Mouse (Mus musculus) intestine, embryonic 16.5 days (tissue): ENCODE results near the gene Dop1b. TPM values are rescaled to one million over a fixed set of nuclear protein-coding genes. Genes with fewer than 3 reads are reported as not detected.

ENCODE experiments used
- ATAC-seq: fragments of 200-750 bp; cut with Nextera tagmentation; 2 replicates; pipeline ENCODE4 v1.8.0; 2017; ENCODE audit warnings: moderate TSS enrichment, moderate library complexity
- H3K27ac ChIP-seq: fragments of 300-500 bp; sonication (generic); 2 replicates; pipeline ENCODE4 v1.5.1; 2014; ENCODE audit warnings: mild to moderate bottlenecking, low read length
- H3K27me3 ChIP-seq: fragments of 300-500 bp; sonication (generic); replicated peaks from 2 replicates; pipeline ENCODE4 v1.6.1; 2014; ENCODE audit warnings: low read length, control low read depth, mixed read lengths; ENCODE audit not compliant: control insufficient read depth, insufficient read depth
- H3K36me3 ChIP-seq: fragments of 300-500 bp; sonication (generic); 2 replicates; pipeline ENCODE4 v1.6.1; 2014; ENCODE audit warnings: low read length, control low read depth; ENCODE audit not compliant: control insufficient read depth, insufficient read depth
- H3K4me1 ChIP-seq: fragments of 300-500 bp; sonication (generic); 2 replicates; pipeline ENCODE4 v1.6.1; 2014; ENCODE audit warnings: low read length, control low read depth, mixed read lengths; ENCODE audit not compliant: control insufficient read depth, insufficient read depth
- H3K4me2 ChIP-seq: fragments of 300-500 bp; sonication (generic); 2 replicates; pipeline ENCODE4 v1.6.1; 2014; ENCODE audit warnings: low read depth, low read length, control low read depth
- H3K4me3 ChIP-seq: fragments of 300-500 bp; sonication (generic); 2 replicates; pipeline ENCODE4 v1.5.1; 2014; ENCODE audit warnings: mild to moderate bottlenecking, low read length
- H3K9ac ChIP-seq: fragments of 300-500 bp; sonication (generic); 2 replicates; pipeline ENCODE4 v1.6.1; 2014; ENCODE audit warnings: low read depth, low read length
- H3K9me3 ChIP-seq: fragments of 300-500 bp; sonication (generic); 2 replicates; pipeline ENCODE4 v1.6.1; 2016; ENCODE audit warnings: low read length, control low read depth; ENCODE audit not compliant: control insufficient read depth
- WGBS: fragments of 180-500 bp; shearing (Covaris S2); extraction: QIAGEN DNeasy Blood & Tissue Kit; methylation state at CpG from one replicate; pipeline ENCODE4 v1.1.7; 2014; 5-methylcytosine and 5-hydroxymethylcytosine counted together
- polyA plus RNA-seq: library from polyadenylated mRNA; unstranded; fragments of >200 nt; fragmentation: Nextera tagmentation; extraction: Ambion mirVana; gene quantifications from 2 replicates; pipeline ENCODE4 v1.2.1, GENCODE M21; 2015

The Dop1b gene
- polyA plus RNA-seq, 1 experiment from 2014 or later: 14.4 TPM

DNA sequence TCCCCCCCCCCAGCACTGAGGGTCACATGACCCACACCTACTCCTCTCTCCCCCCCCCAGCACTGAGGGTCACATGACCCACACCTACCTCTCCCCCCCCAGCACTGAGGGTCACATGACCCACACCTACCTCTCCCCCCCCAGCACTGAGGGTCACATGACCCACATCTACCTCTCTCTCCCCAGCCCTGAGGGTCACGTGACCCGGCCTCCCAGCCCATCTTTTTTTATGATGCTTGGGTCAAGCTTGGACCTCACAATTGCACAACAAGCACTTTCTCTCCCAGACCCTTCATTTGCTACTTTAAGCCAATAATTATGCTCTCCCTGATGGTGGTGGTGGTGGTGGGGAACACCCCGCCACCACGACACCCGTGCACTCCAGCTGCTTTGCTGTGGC is 83.7 kb downstream of the Dop1b start:
- Histone ChIP-seq H3K27ac (no peak overlapping the region), H3K4me1 (peaks cover 22% of the 10 kb centered on the region), H3K4me3 (no peak overlapping the region), H3K9me3 (no peaks in the 10 kb centered on the region; the same call in 1 of the 2 replicates), H3K36me3 (no peaks in the 10 kb centered on the region), H3K9ac (no peak overlapping the region), H3K4me2 (no peak overlapping the region), H3K27me3 (no peaks in the 10 kb centered on the region)
- ATAC-seq: no peak
- WGBS: 91% methylated on average over 5 of the region's 5 CpGs

DNA sequence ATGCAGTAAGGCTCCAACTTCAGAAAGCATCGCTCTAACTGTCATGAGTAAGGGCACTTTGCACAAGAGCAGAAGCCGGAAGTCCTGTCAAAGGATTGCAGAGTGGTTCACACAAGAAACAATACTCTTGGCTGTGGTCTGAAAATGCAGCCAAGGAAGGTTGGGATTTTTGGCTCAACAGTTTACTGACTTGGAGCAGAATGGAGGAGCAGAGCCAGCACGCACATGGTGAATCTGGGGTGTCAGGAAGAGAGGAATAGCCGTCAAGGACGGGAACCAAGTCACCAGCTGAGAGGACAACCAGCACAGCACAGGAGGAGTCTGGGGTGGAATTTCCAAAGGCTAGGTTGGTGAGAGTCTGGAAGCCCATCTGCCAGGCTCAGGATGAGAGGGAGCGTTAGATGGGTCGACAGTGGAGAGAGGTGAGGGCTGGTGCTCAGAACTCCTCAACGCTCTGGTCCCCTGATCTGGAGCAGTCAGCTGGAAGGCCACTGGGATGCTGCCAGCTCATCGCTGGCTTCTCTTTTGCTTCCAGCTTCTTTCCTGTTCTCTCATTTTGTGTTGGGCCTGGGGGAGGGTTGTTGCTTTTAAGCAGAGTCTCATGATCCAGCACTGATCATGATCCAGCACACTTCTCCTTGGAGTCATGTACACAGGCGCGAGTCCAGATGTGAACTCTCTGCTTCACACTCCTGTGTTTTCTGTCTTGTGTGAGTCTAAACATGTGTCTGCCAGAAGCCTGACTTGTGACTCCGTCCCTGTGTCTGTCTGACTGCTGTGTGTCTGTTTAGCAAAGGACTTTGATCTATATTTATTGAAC is 85.5 kb downstream of the Dop1b start:
- H3K27ac ChIP-seq: peak overlapping the region; percentile 69

GRCm38 (mm10) chr16:93797841-93798492 is 86.3 kb downstream of the Dop1b start:
- H3K27ac ChIP-seq: peak overlapping the region; percentile 69

More for the DNA sequence above, 85.5 kb downstream of the Dop1b start:
- Histone ChIP-seq H3K27me3 (no peaks in the 10 kb centered on the region), H3K36me3 (no peaks in the 10 kb centered on the region), H3K9ac (no peak overlapping the region), H3K4me1 (peaks cover 22% of the 10 kb centered on the region), H3K4me2 (no peak overlapping the region), H3K4me3 (no peak overlapping the region), H3K9me3 (no peaks in the 10 kb centered on the region; the same call in 1 of the 2 replicates)
- ATAC-seq: peak; percentile 66
- WGBS: 72% methylated on average over 12 of the region's 12 CpGs

DNA sequence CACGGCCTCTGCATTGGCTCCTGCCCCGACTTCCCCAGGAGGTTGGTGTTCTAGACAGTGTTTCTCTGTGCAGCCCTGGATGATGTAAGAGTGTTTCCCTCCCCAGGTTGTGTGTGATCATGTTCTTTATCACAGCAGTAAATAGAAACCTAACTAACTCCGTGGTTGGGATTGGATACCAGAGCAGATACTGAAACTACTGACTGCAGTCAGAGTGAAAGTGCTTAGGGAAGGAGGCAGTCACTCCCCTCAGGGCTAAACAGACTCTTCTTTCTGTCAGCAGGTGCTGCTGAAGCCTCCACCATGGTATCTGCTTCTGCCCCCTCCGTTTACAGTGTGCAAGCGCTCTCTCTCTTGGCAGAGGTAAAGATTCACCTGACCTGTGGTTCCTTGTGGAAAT is 86.9 kb downstream of the Dop1b start:
- Histone ChIP-seq H3K27me3 (no peaks in the 10 kb centered on the region), H3K4me1 (peaks cover 22% of the 10 kb centered on the region), H3K4me2 (no peak overlapping the region), H3K27ac (no peak overlapping the region), H3K9ac (no peak overlapping the region), H3K36me3 (no peaks in the 10 kb centered on the region), H3K4me3 (no peak overlapping the region), H3K9me3 (no peaks in the 10 kb centered on the region; the same call in 1 of the 2 replicates)
- 62% methylated on average over 5 of the region's 5 CpGs for WGBS
- ATAC-seq: peak; percentile 16; the same call in 1 of the 2 replicates

More at GRCm38 (mm10) chr16:93797841-93798492, 86.3 kb downstream of the Dop1b start:
- no peak overlapping the region for H3K4me3 ChIP-seq
- no peaks in the 10 kb centered on the region; the same call in 1 of the 2 replicates for H3K9me3 ChIP-seq
- 65% methylated on average over 11 of the region's 11 CpGs for WGBS
- H3K9ac ChIP-seq: no peak overlapping the region; the same call in 1 of the 2 replicates
- H3K4me1 ChIP-seq: peaks cover 22% of the 10 kb centered on the region
- H3K4me2 ChIP-seq: no peak overlapping the region
- H3K36me3 ChIP-seq: no peaks in the 10 kb centered on the region
- H3K27me3 ChIP-seq: no peaks in the 10 kb centered on the region
- ATAC-seq: peak; percentile 62

DNA sequence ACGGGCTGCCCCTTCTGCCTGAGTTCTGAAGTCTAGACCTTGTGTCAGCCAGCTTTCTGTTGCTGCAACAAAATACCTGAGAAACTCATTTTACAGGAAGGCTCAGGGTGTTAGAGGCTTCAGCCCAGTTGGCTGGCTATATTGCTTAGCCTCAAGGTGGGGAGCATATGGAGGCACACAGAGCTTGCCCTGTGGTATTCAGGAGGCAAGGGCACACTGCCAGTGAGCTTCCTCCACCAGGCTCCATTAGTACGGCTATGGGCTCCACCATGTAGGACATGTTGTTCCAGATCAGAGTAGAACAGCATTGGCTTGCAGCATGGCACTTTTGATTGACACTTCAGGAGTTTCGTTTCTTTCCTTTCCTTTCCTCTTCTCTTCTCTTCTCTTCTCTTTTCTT is 87.4 kb downstream of the Dop1b start:
- H3K4me1 ChIP-seq: peaks cover 22% of the 10 kb centered on the region
- no peak overlapping the region for H3K27ac ChIP-seq
- no peak overlapping the region for H3K9ac ChIP-seq
- 87% methylated on average over 3 of the region's 3 CpGs for WGBS
- H3K27me3 ChIP-seq: no peaks in the 10 kb centered on the region
- H3K4me2 ChIP-seq: no peak overlapping the region
- H3K36me3 ChIP-seq: no peaks in the 10 kb centered on the region
- H3K9me3 ChIP-seq: no peaks in the 10 kb centered on the region; the same call in 1 of the 2 replicates
- no peak for ATAC-seq
- H3K4me3 ChIP-seq: no peak overlapping the region

GRCm38 (mm10) chr16:93799936-93800335 is 88.2 kb downstream of the Dop1b start:
- no peak overlapping the region for H3K9ac ChIP-seq
- ATAC-seq: no peak
- peaks cover 22% of the 10 kb centered on the region for H3K4me1 ChIP-seq
- WGBS: 94% methylated on average over 16 of the region's 16 CpGs
- H3K4me2 ChIP-seq: no peak overlapping the region
- no peaks in the 10 kb centered on the region for H3K36me3 ChIP-seq
- no peak overlapping the region for H3K4me3 ChIP-seq
- H3K9me3 ChIP-seq: no peaks in the 10 kb centered on the region; the same call in 1 of the 2 replicates
- H3K27me3 ChIP-seq: no peaks in the 10 kb centered on the region
- H3K27ac ChIP-seq: no peak overlapping the region

- peaks cover 6% of the 10 kb centered on the region; the same call in 1 of the 2 replicates for H3K9me3 ChIP-seq
- H3K9ac ChIP-seq: no peak overlapping the region
- H3K27me3 ChIP-seq: no peaks in the 10 kb centered on the region
- peaks cover 12% of the 10 kb centered on the region; the same call in 1 of the 2 replicates for H3K4me1 ChIP-seq
- H3K4me2 ChIP-seq: no peak overlapping the region
- no peak for ATAC-seq
- no peak overlapping the region for H3K4me3 ChIP-seq
- peaks cover 7% of the 10 kb centered on the region for H3K36me3 ChIP-seq
- no peak overlapping the region for H3K27ac ChIP-seq
- 91% methylated on average over 6 of the region's 6 CpGs for WGBS
Measured at GRCm38 (mm10) chr16:93807167-93807566, 95.5 kb downstream of the Dop1b start.

- WGBS: 32% methylated on average over 8 of the region's 8 CpGs
- ATAC-seq: peak; percentile 60
- Histone ChIP-seq H3K27me3 (no peaks in the 10 kb centered on the region), H3K36me3 (peaks cover 11% of the 10 kb centered on the region), H3K4me1 (peaks cover 12% of the 10 kb centered on the region; the same call in 1 of the 2 replicates), H3K4me3 (no peak overlapping the region), H3K9me3 (peaks cover 6% of the 10 kb centered on the region; the same call in 1 of the 2 replicates), H3K27ac (peak overlapping the region; percentile 66), H3K4me2 (no peak overlapping the region), H3K9ac (no peak overlapping the region)
Measured at GRCm38 (mm10) chr16:93807961-93808554, 96.4 kb downstream of the Dop1b start.
